Mouse (Mus musculus) stomach, embryonic 16.5 days (tissue): Measurements from ENCODE around the gene Sord. TPM values are rescaled to one million over a fixed set of nuclear protein-coding genes. Genes with fewer than 3 reads are reported as not detected.

Source experiments
- ATAC-seq: fragments of 200-750 bp; cut with Nextera tagmentation; 2 replicates; pipeline ENCODE4 v1.8.0; 2017; ENCODE audit warnings: moderate number of reproducible peaks, moderate TSS enrichment; ENCODE audit not compliant: insufficient read depth, low FRiP score
- H3K27ac ChIP-seq: fragments of 300-500 bp; sonication (generic); 2 replicates; pipeline ENCODE4 v1.5.1; 2014; ENCODE audit warnings: low read length
- H3K27me3 ChIP-seq: fragments of 300-500 bp; sonication (generic); 2 replicates; pipeline ENCODE4 v1.6.1; 2014; ENCODE audit warnings: low read length, control low read depth, mixed read lengths; ENCODE audit not compliant: control insufficient read depth, insufficient read depth
- H3K36me3 ChIP-seq: fragments of 300-500 bp; sonication (generic); 2 replicates; pipeline ENCODE4 v1.6.1; 2014; ENCODE audit warnings: low read length; ENCODE audit not compliant: control insufficient read depth, insufficient read depth
- H3K4me1 ChIP-seq: fragments of 300-500 bp; sonication (generic); 2 replicates; pipeline ENCODE4 v1.6.1; 2014; ENCODE audit warnings: low read length, control low read depth, mixed read lengths; ENCODE audit not compliant: control insufficient read depth, insufficient read depth
- H3K4me2 ChIP-seq: fragments of 300-500 bp; sonication (generic); 2 replicates; pipeline ENCODE4 v1.6.1; 2014; ENCODE audit warnings: low read depth, low read length, mixed read lengths
- H3K4me3 ChIP-seq: fragments of 300-500 bp; sonication (generic); replicated peaks from 2 replicates; pipeline ENCODE4 v1.5.1; 2014; ENCODE audit warnings: mild to moderate bottlenecking, low read length
- H3K9ac ChIP-seq: fragments of 300-500 bp; sonication (generic); 2 replicates; pipeline ENCODE4 v1.6.1; 2014; ENCODE audit warnings: low read length
- H3K9me3 ChIP-seq: fragments of 300-500 bp; sonication (generic); replicated peaks from 2 replicates; pipeline ENCODE4 v1.6.1; 2016; ENCODE audit warnings: low read length, control low read depth; ENCODE audit not compliant: control insufficient read depth
- WGBS: fragments of 180-500 bp; shearing (Covaris S2); extraction: QIAGEN DNeasy Blood & Tissue Kit; methylation state at CpG from one replicate; pipeline ENCODE4 v1.1.7; 2014; 5-methylcytosine and 5-hydroxymethylcytosine counted together
- polyA plus RNA-seq: library from polyadenylated mRNA; unstranded; fragments of >200 nt; fragmentation: Nextera tagmentation; extraction: Ambion mirVana; gene quantifications from 2 replicates; pipeline ENCODE4 v1.2.1, GENCODE M21; 2015

Sord gene
- polyA plus RNA-seq, 1 experiment from 2014 or later = 52.4 TPM

- H3K27me3 ChIP-seq = no peaks in the 10 kb centered on the region
- H3K27ac ChIP-seq = no peak overlapping the region
- H3K9me3 ChIP-seq = no peaks in the 10 kb centered on the region
- H3K4me3 ChIP-seq = no peak overlapping the region
- H3K9ac ChIP-seq = no peak overlapping the region
- H3K4me2 ChIP-seq = no peak overlapping the region
- no peak for ATAC-seq
- H3K36me3 ChIP-seq = no peaks in the 10 kb centered on the region
- H3K4me1 ChIP-seq = no peaks in the 10 kb centered on the region
- 94% methylated on average over 5 of the region's 5 CpGs for WGBS
Measured at GRCm38 (mm10) chr2:122255997-122256396, 21.4 kb downstream of the Sord start.

DNA sequence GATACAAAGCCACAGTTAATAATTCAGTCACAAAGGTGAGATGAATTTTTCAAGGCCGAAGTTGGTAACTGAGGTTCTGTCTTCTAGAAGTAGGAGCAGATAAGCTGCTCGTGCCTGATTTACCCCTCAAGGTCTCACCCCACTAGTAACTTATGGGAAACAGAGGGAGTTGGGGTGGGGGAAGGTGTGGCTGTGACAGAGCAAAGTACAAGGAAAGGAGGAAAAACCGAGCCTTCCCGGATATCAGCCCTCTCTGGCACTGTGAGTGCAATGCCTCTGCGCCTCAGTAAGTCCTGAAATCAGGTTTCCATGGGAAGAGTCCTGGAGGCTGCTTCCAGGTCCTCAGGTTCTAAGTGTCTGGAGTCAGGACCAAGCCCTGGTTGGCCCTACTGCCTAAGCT lies 26.2 kb downstream of the Sord start:
- Histone ChIP-seq H3K9me3 (no peaks in the 10 kb centered on the region), H3K4me2 (no peak overlapping the region), H3K9ac (no peak overlapping the region), H3K4me3 (no peak overlapping the region), H3K4me1 (no peaks in the 10 kb centered on the region), H3K27me3 (no peaks in the 10 kb centered on the region), H3K27ac (no peak overlapping the region), H3K36me3 (no peaks in the 10 kb centered on the region)
- 70% methylated on average over 5 of the region's 5 CpGs for WGBS
- peak; percentile 69 for ATAC-seq

DNA sequence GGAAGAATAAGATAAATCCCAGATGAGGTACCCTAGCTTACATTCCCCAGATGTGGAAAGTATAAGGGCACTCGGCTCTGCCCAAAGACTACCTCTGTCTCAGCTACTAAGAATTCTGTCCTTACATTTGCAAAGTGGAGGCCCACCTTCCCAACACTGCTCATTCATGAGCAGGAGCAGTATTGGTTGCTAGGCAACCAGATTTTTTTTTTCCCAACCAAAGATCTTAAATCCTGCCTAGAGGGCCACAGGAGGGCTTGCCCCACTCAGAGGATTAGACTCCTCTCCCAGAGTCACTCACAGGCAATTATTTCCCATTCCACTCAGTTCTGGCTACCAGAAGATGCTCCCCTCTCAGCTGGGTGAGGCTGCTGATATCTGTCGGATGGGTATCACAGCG lies 30.1 kb downstream of the Sord start:
- WGBS = 72% methylated on average over 3 of the region's 3 CpGs
- no peaks in the 10 kb centered on the region for H3K27me3 ChIP-seq

DNA sequence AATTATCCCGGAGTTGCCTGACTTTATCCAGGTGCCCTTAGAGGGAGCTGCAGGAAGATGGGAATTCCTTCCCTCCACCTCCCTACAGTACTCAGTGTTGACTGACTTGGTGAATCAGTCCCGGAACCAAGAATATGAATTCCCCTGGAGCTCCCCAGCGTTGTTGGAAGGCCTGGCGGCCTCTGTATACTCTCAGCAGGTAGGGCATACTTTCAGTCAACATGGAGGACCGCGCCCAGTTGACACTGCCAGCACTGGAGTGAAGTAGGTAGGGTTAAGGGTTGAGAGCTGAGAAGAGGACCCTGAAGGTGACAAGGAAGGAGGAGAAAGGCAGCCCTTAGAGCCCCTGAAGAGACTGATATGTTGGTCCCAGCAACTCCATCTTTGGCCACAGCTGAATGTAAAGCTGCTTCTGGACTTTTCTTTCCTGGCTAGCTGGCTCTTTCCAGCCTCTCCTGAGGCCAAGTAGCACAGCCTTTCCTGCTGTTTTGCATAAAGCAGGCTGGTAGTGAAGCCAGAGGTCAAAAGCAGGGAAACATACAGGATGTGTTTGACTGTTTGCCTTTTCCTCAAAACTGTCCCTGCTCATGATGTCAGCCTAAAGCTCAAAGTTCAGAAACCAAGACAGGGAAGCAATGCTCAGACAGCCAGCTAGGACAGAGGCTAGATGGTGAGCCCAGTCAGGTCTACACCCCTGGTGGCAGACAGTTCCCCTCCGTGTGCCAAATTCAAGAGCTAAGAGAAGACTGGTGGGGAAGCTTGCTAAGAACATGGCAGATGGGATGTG lies 32.1 kb downstream of the Sord start:
- Histone ChIP-seq H3K4me2 (no peak overlapping the region), H3K9ac (no peak overlapping the region), H3K27ac (peak overlapping the region; percentile 81), H3K4me3 (no peak overlapping the region), H3K9me3 (no peaks in the 10 kb centered on the region), H3K36me3 (no peaks in the 10 kb centered on the region), H3K27me3 (no peaks in the 10 kb centered on the region), H3K4me1 (no peaks in the 10 kb centered on the region)
- ATAC-seq = peak; percentile 85
- 73% methylated on average over 7 of the region's 7 CpGs for WGBS

More for the DNA sequence above, 30.1 kb downstream of the Sord start:
- H3K9ac ChIP-seq = no peak overlapping the region
- no peaks in the 10 kb centered on the region for H3K4me1 ChIP-seq
- H3K4me2 ChIP-seq = no peak overlapping the region
- no peak overlapping the region for H3K27ac ChIP-seq
- no peak for ATAC-seq
- no peak overlapping the region for H3K4me3 ChIP-seq
- no peaks in the 10 kb centered on the region for H3K9me3 ChIP-seq
- H3K36me3 ChIP-seq = no peaks in the 10 kb centered on the region

DNA sequence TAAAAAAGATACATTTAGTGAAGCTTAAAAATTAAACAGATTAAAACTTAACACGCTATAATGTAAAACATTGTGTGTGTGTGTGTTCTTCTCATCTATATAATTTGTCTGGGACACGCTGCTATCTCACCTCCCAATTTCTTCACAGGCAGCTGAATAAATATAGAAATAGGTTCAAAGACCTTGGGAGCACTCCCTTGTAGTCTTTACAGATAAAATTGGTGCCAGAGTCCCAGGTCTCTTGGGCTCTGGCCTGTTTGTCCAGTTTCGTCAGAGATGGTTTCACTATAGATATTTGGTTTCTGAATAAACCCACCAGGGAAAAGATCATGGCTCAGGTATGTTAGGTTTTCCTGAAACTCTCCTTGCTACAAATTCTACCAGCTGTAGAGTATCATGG lies 44.2 kb downstream of the Sord start:
- Histone ChIP-seq H3K27ac (no peak overlapping the region), H3K4me1 (no peaks in the 10 kb centered on the region), H3K4me2 (no peak overlapping the region), H3K27me3 (no peaks in the 10 kb centered on the region), H3K9me3 (no peaks in the 10 kb centered on the region), H3K36me3 (no peaks in the 10 kb centered on the region), H3K9ac (no peak overlapping the region), H3K4me3 (no peak overlapping the region)
- ATAC-seq = no peak
- WGBS = 64% methylated on average over 3 of the region's 3 CpGs

DNA sequence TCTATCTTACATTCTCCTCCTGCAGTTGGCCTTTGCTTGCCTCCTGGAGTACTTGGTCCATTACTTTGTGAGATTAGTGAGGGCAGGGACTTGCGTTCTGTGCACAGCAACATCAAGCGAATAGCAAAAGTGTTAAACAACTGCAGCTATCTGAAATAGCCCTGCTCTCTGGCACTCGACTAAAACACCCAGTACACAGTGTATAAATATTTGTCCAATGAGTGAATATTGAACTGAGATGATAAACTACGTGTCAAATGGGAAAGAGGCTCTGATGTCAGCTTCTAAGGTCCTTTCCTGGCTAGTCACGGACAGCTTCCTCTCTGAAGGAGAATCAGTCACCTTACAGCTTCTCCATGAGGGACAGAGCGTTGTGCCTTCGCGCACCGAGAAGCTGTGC lies 49.5 kb downstream of the Sord start:
- 58% methylated on average over 9 of the region's 9 CpGs for WGBS
- ATAC-seq = no peak
- H3K4me1 ChIP-seq = no peaks in the 10 kb centered on the region
- H3K36me3 ChIP-seq = no peaks in the 10 kb centered on the region
- H3K27ac ChIP-seq = no peak overlapping the region
- H3K4me3 ChIP-seq = no peak overlapping the region
- H3K9me3 ChIP-seq = no peaks in the 10 kb centered on the region
- no peaks in the 10 kb centered on the region for H3K27me3 ChIP-seq
- no peak overlapping the region for H3K4me2 ChIP-seq
- no peak overlapping the region for H3K9ac ChIP-seq

DNA sequence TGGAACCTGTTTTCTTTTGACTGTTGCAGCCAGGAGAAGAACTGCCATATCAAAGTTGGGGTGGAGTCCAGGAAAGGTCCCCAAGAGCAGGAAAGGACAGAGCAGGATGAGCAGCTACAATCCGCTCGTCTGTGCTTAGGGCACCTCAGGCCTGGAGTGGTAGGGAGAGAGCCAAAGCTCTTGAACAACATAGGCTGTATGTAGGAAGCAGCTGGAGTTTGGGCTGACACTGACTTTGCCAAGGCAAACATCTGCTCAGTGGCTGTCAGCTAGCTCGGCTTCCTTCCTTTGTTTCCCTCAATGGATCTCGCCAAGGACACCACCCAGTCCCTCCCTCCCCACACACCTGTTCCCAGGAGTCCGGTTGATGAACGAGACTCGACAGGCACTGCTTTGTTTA lies 51.6 kb downstream of the Sord start:
- Histone ChIP-seq H3K9me3 (no peaks in the 10 kb centered on the region), H3K4me3 (no peak overlapping the region), H3K27ac (no peak overlapping the region), H3K4me2 (no peak overlapping the region), H3K27me3 (no peaks in the 10 kb centered on the region), H3K9ac (no peak overlapping the region), H3K4me1 (no peaks in the 10 kb centered on the region), H3K36me3 (no peaks in the 10 kb centered on the region)
- WGBS = 48% methylated on average over 7 of the region's 7 CpGs
- ATAC-seq = no peak; the same call in 1 of the 2 replicates

- Histone ChIP-seq H3K4me3 (no peak overlapping the region), H3K9ac (no peak overlapping the region), H3K4me1 (0 out of 2 replicates have a peak, but pooled peaks cover 3% of the 10 kb centered on the region), H3K9me3 (no peaks in the 10 kb centered on the region), H3K36me3 (no peaks in the 10 kb centered on the region), H3K27me3 (peaks cover 49% of the 10 kb centered on the region), H3K4me2 (no peak overlapping the region), H3K27ac (no peak overlapping the region)
- 7% methylated on average over 7 of the region's 7 CpGs for WGBS
- no peak for ATAC-seq
Measured at GRCm38 (mm10) chr2:122294916-122295315, 60.4 kb downstream of the Sord start.

- Histone ChIP-seq H3K4me2 (0 out of 2 replicates have a peak overlapping the region, but pooled peaks have one; percentile 5), H3K4me1 (peaks cover 12% of the 10 kb centered on the region), H3K9me3 (no peaks in the 10 kb centered on the region), H3K4me3 (peak overlapping the region; percentile 41; the same call in 1 of the 2 replicates), H3K9ac (no peak overlapping the region), H3K36me3 (no peaks in the 10 kb centered on the region), H3K27me3 (peaks cover 75% of the 10 kb centered on the region), H3K27ac (no peak overlapping the region)
- no peak for ATAC-seq
- 1% methylated on average over 34 of the region's 35 CpGs for WGBS
Measured at GRCm38 (mm10) chr2:122297271-122298095, 62.9 kb downstream of the Sord start.
